Mouse (Mus musculus) liver, postnatal 0 days (tissue): ENCODE results near the gene Rad51b.

Experiments used
- CTCF ChIP-seq: sonication (generic); IDR thresholded peaks from 2 replicates; pipeline ENCODE4 v1.5.1; 2016; ENCODE audit warnings: antibody characterized with exemption, low read depth
- EP300 ChIP-seq: IDR thresholded peaks from 2 replicates; pipeline ENCODE4 v1.6.1; 2016; ENCODE audit warnings: antibody characterized with exemption, low read depth, mild to moderate bottlenecking

DNA sequence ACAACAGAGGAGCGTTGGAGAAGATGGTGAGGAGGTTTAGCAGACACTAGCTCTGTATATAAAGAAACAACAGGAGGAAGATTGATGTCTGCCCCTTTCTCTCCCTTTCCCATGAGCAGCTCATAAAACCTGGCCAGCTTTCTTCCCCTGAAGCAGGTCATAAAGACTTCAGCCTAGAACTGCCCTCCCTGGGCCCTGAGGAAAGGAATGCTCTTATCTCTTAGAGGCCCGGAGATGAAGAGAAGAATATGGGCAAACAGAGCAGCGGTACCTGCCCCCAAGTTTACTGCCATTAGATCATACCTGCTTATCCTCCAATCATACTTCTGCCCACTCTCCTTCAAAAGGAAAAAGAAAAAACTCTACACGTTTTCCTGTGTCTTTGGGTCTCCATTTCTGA is 519.2 kb downstream of the Rad51b start:
- no peak for TF ChIP-seq CTCF
- no peak for TF ChIP-seq EP300
